Mouse (Mus musculus): ENCODE measurements at regions not wholly inside any gene's neighbourhood (a gene's known extent, or its start where the extent isn't known, plus 50 kb on each side); places are given as distances from the start of the nearest gene placed in this dataset.
"Not testable (repeated sequence)": the region's sequence is repeated elsewhere in the genome, so short reads cannot be mapped to it uniquely, and the experiment has no call there.

DNA sequence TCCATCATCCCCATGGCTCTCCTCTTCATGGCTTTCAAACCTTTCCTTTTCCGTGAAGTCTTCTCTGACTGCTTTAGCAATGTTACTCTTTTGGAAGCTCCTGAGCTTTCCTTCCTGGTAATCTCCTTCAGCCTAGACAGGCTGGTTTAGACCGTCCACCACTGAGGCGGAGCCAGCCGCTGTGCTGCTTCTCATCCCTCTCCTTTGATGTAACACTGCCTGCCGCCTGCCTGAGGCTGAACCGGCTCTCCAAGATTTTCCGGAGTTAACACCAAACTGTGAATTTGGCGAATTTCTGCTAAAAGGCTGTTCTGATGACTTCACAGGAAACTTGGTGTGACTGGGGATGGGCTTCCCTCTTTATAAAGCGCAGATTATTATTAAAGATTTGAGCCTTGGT, 125.6 kb upstream of the Ranbp3l start:
- CTCF ChIA-PET = interaction anchor here in 1 of 4 experiments (0.7 kb wide), 1 partner anchor 43 kb away, joined by 4 read pairs; no protein-coding TSS in a partner anchor

GRCm38 (mm10) chr15:8839462-8839861, 128.3 kb upstream of the Ranbp3l start:
- ChIA-PET POLR2A (interaction anchor here in 1 of 4 experiments (1.2 kb wide), 1 partner anchor 8 kb away, joined by 4 read pairs; no protein-coding TSS in a partner anchor), CTCF (interaction anchor here in 1 of 4 experiments (1.1 kb wide), 1 partner anchor 22 kb away, joined by 3 read pairs; no protein-coding TSS in a partner anchor)

More for the DNA sequence above, 125.6 kb upstream of the Ranbp3l start:
- POLR2A ChIA-PET = interaction anchor here in 2 of 4 experiments (1.3 to 2.3 kb wide), 2 partner anchors 10 to 27 kb away, joined by 3 to 8 read pairs; no protein-coding TSS in a partner anchor

DNA sequence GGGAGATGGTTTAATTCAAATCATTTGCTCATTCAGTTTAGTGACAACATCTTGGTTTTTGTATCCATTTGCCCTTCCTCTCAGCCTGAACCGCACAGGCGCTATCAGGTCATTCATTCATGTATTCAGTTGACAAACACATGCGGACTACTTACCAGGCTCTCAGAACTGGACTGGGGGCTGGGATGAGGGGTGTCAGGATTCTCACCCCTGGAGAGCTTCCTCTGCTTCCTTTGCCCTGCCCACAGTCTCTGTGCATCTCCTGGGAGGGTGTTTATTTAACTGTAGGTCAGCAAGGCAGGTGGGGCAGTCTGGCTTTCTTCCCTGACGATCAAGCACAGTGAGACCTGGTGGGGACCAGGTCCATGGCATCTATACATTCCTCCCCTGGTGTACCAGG, 123.6 kb upstream of the Slc1a3 start:
- ChIA-PET CTCF (no interaction called here), POLR2A (interaction anchor here in 1 of 4 experiments (1.3 kb wide), 1 partner anchor 202 kb away, joined by 3 read pairs; no protein-coding TSS in a partner anchor)

DNA sequence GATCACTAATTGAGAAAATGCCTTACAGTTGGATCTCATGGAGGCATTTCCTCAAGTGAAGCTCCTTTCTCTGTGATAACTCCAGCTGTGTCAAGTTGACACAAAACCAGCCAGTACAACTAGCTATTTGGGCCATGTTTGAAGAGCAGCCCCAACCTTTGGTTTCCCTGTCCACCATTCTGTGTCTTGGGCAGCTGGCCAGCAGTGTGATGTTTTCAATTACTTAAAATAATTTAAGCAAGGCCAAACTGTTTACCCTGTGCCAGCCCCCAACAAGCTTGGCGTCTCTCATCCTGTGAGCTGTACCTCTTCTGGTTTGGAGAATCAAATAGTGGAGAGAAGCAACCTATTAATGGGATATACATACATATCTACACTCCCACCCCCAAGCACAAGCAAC, 122.4 kb upstream of the Slc1a3 start:
- POLR2A ChIA-PET = interaction anchor here in 2 of 4 experiments (1.1 to 1.9 kb wide), 3 partner anchors 10 to 15 kb away, joined by 3 to 8 read pairs (median 3); no protein-coding TSS in a partner anchor
- CTCF ChIA-PET = no interaction called here

GRCm38 (mm10) chr15:8831720-8832620, 121.4 kb upstream of the Slc1a3 start:
- POLR2A ChIA-PET = interaction anchor here in 3 of 4 experiments (0.6 to 1.9 kb wide), 12 partner anchors 7 to 256 kb away, joined by 3 to 8 read pairs (median 3); no protein-coding TSS in a partner anchor
- CTCF ChIA-PET = interaction anchor here in 2 of 4 experiments (0.6 to 0.7 kb wide), 2 partner anchors 205 to 1710 kb away, joined by 3 read pairs; no protein-coding TSS in a partner anchor

GRCm38 (mm10) chr15:8824861-8825260, 114.3 kb upstream of the Slc1a3 start:
- ChIA-PET POLR2A (interaction anchor here in 1 of 4 experiments (0.6 kb wide), 1 partner anchor 32 kb away, joined by 5 read pairs; no protein-coding TSS in a partner anchor), CTCF (interaction anchor here in 1 of 4 experiments (0.6 kb wide), 1 partner anchor 60 kb away, joined by 4 read pairs; no protein-coding TSS in a partner anchor)

GRCm38 (mm10) chr15:8822795-8823194, 112.2 kb upstream of the Slc1a3 start:
- CTCF ChIA-PET = not testable (repeated sequence)
- POLR2A ChIA-PET = interaction anchor here in 3 of 4 experiments (0.5 to 1.1 kb wide), 6 partner anchors 9 to 1900 kb away, joined by 3 to 4 read pairs (median 4); no protein-coding TSS in a partner anchor

- ChIA-PET POLR2A (interaction anchor here in 1 of 4 experiments (0.5 to 1.0 kb wide), 2 partner anchors 15 to 68 kb away, joined by 3 to 4 read pairs; no protein-coding TSS in a partner anchor), CTCF (interaction anchor here in 2 of 4 experiments (0.6 to 0.9 kb wide), 2 partner anchors 21 to 228 kb away, joined by 3 read pairs; no protein-coding TSS in a partner anchor)
Measured at GRCm38 (mm10) chr15:8817542-8817941, 107.0 kb upstream of the Slc1a3 start.

DNA sequence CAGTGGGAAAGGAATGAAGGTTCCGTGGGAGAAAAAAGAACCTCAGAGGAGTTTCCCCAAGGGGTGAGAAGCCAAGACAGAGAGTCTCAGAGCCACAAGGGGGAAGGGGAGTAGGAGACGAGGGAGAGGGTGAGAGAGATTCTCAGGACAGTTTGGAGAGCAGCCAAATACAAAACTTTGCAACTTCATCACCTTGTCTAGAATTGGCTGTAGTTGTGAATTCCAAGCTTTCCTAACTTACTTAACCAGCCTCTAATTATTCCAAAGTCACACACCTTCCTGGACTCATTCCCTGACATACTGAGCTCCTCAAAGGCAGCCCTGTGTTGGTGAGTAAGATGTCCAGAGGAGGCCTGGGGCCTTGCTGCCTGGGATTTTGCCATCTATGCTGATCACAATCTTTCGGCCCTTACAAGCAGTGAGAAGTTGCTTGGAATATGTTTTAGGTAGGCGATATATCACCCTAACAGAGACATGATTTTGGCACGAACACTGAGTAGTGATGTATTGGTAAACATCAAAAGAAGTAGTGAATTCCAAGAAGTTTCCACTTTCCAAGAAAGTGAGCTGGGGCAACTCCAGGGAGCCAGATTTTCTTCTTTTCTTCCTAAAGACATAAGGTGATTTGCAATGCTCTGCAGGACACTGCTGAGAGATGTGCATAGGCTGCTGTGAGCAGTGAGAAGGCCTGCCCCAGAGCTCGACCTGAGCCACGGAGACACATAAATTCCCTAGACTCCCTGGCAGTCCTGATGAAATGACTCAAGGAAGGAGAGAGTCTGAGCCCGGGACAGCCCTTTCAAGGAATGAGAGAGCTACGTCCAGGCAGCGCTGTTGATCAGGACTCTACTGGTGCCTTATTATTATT, 106.2 kb upstream of the Slc1a3 start:
- POLR2A ChIA-PET = no interaction called here

GRCm38 (mm10) chr15:8815958-8816357, 105.4 kb upstream of the Slc1a3 start:
- POLR2A ChIA-PET = interaction anchor here in 1 of 4 experiments (1.0 to 1.4 kb wide), 2 partner anchors 12 to 83 kb away, joined by 3 read pairs; no protein-coding TSS in a partner anchor
- CTCF ChIA-PET = interaction anchor here in 1 of 4 experiments (0.6 to 0.7 kb wide), 2 partner anchors 19 to 21 kb away, joined by 3 read pairs; no protein-coding TSS in a partner anchor

More for the DNA sequence above, 106.2 kb upstream of the Slc1a3 start:
- CTCF ChIA-PET = interaction anchor here in 2 of 4 experiments (0.6 to 0.9 kb wide), 2 partner anchors 22 to 227 kb away, joined by 3 read pairs; no protein-coding TSS in a partner anchor

DNA sequence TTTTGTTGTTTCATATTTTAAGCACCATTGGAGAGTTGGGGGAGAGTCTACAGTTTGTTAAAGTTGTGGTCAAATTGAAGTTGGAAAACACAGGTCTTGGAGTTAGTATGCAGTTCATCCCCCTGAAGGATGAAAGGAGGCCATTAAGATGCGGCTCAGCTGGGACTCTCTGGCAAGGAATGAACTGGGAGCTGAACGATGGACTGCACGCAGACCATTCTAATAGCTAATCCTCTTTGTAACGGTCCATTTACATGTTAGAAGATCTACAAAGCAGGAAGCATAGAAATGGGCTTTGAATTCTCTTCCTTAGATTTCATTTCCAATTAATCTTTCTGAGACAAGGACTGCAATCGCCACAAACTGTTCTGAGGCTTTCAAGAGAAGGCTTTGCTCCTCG, 104.7 kb upstream of the Slc1a3 start:
- CTCF ChIA-PET = no interaction called here
- POLR2A ChIA-PET = interaction anchor here in 2 of 4 experiments (0.7 to 1.4 kb wide), 4 partner anchors 11 to 83 kb away, joined by 3 to 4 read pairs (median 3); no protein-coding TSS in a partner anchor

DNA sequence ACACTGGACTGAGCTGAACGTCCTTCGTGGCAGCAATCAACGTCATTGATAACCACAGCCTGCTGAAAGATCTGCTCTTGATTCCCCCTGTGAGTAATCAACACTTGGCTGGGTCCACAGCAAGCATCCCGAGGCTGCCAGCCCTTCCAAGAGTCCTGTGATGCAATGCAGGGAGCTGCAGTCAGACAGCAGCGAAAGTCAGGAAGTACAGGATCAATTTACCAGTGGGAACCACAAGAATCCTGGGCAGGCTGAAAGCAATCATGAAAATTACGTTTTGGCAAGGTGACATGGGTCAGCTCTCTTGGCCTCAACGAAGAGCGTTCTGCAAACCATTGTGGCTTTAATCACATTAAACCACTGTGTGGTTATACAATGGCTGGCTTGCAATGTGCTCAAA, 95.8 kb upstream of the Slc1a3 start:
- CTCF ChIA-PET = interaction anchor here in 3 of 4 experiments (1.2 to 1.4 kb wide), 3 partner anchors 11 to 79 kb away, joined by 4 to 9 read pairs (median 4); no protein-coding TSS in a partner anchor

GRCm38 (mm10) chr15:8805565-8805964, 95.0 kb upstream of the Slc1a3 start:
- POLR2A ChIA-PET = not testable (repeated sequence)
- CTCF ChIA-PET = interaction anchor here in 3 of 4 experiments (0.5 to 1.7 kb wide), 8 partner anchors 9 to 292 kb away, joined by 3 to 9 read pairs (median 4); no protein-coding TSS in a partner anchor

More for the DNA sequence above, 95.8 kb upstream of the Slc1a3 start:
- POLR2A ChIA-PET = interaction anchor here in 1 of 4 experiments (0.6 to 0.7 kb wide), 2 partner anchors 40 to 1656 kb away, joined by 3 read pairs; no protein-coding TSS in a partner anchor

DNA sequence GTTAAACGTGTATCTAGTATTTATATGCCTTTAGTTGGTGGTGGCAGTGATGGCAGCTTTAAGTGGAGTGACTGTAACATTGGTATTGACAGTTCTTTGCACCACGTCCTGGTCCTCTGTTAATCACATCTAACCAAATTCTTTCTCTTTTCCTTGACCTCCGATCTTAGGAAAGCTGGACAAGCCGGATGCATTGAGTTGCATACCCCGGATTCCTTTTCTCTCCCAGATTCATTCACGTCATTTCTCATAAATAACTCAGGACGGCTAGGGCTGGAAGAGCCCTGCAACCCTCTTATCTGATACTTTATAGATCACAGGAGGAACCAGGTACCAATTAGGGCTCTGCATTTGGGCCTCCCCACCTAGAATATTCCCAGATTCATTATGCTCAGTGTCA, 91.5 kb upstream of the Slc1a3 start:
- POLR2A ChIA-PET = no interaction called here
- CTCF ChIA-PET = interaction anchor here in 2 of 4 experiments (0.8 to 1.3 kb wide), 2 partner anchors 83 to 169 kb away, joined by 3 read pairs; no protein-coding TSS in a partner anchor

GRCm38 (mm10) chr15:8797015-8797414, 86.5 kb upstream of the Slc1a3 start:
- ChIA-PET CTCF (interaction anchor here in 3 of 4 experiments (0.5 to 0.7 kb wide), 4 partner anchors 19 to 1847 kb away, joined by 3 to 5 read pairs (median 4); no protein-coding TSS in a partner anchor), POLR2A (no interaction called here)

DNA sequence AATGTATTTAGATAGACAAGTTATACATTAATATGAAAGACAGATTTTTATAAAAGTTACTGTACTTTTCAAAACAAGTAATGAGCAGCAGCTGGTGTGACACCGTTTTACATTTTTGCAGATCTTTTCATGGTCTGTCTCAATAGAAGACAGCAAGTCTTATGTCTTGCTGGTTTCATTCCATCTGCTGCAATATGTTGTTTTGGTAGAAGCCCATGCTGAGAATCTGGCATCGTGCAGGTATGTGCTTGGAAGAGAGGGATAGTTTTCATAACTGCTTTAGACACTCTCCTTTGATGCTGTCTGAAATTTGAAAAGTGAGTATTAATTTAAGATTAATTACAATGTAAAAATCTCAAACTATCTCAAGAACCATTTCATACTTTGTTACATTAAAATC, 81.5 kb upstream of the Slc1a3 start:
- ChIA-PET POLR2A (no interaction called here), CTCF (no interaction called here)

GRCm38 (mm10) chr15:8789924-8790323, 79.4 kb upstream of the Slc1a3 start:
- CTCF ChIA-PET = no interaction called here
- POLR2A ChIA-PET = no interaction called here

DNA sequence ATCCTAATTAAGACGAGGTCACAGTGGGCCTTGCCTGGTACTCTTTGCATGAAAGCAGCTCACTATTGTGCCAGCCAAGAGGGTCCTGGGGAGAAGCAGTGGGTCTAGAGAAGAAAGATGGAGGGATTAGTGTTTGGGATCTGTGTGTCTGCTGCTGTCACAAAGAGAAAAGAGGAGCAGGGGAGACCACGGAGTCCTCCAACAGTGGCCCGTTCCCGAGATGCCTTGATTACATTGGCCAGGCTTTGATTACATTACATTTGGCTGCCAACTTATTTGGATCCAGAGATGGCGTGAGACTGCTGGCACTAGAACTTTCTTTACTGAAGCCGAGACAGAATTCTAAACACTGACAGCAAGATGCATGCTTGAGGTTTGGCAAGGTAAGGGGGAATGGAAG, 78.4 kb upstream of the Slc1a3 start:
- CTCF ChIA-PET = no interaction called here
- POLR2A ChIA-PET = no interaction called here

All from embryonic stem cell, embryonic (primary cell).